Mouse (Mus musculus) intestine, embryonic 14.5 days (tissue): ENCODE measurements around the gene Nphp4. TPM values are rescaled to one million over a fixed set of nuclear protein-coding genes. Genes with fewer than 3 reads are reported as not detected.
"Not testable (repeated sequence)": the region's sequence is repeated elsewhere in the genome, so short reads cannot be mapped to it uniquely, and the experiment has no call there.

Experiments
- ATAC-seq: fragments of 200-750 bp; cut with Nextera tagmentation; replicated peaks from 2 replicates; pipeline ENCODE4 v1.8.0; 2017; ENCODE audit warnings: low read depth, moderate number of reproducible peaks, moderate TSS enrichment, moderate library complexity; ENCODE audit not compliant: low FRiP score, low TSS enrichment
- DNase-seq: peaks from one replicate; pipeline ENCODE4 v3.0.0-alpha.2; 2018; ENCODE audit warnings: low spot score
- H3K27ac ChIP-seq: fragments of 300-500 bp; sonication (generic); 2 replicates; pipeline ENCODE4 v1.5.1; 2014; ENCODE audit warnings: low read depth, mild to moderate bottlenecking, control low read depth
- H3K27me3 ChIP-seq: fragments of 300-500 bp; sonication (generic); replicated peaks from 2 replicates; pipeline ENCODE4 v1.6.1; 2014; ENCODE audit warnings: low read length, control low read depth; ENCODE audit not compliant: control insufficient read depth, insufficient read depth
- H3K36me3 ChIP-seq: fragments of 300-500 bp; sonication (generic); 2 replicates; pipeline ENCODE4 v1.6.1; 2014; ENCODE audit warnings: low read length, control low read depth; ENCODE audit not compliant: control insufficient read depth, insufficient read depth
- H3K4me1 ChIP-seq: fragments of 300-500 bp; sonication (generic); replicated peaks from 2 replicates; pipeline ENCODE4 v1.6.1; 2014; ENCODE audit warnings: low read length, control low read depth, mixed read lengths; ENCODE audit not compliant: control insufficient read depth, insufficient read depth
- H3K4me2 ChIP-seq: fragments of 300-500 bp; sonication (generic); 2 replicates; pipeline ENCODE4 v1.6.1; 2014; ENCODE audit warnings: low read length
- H3K4me3 ChIP-seq: fragments of 300-500 bp; sonication (generic); 2 replicates; pipeline ENCODE4 v1.5.1; 2014; ENCODE audit warnings: low read depth, low read length, control low read depth, mixed read lengths
- H3K9ac ChIP-seq: fragments of 300-500 bp; sonication (generic); 2 replicates; pipeline ENCODE4 v1.6.1; 2014; ENCODE audit warnings: mild to moderate bottlenecking, low read length
- H3K9me3 ChIP-seq: fragments of 300-500 bp; sonication (generic); 2 replicates; pipeline ENCODE4 v1.6.1; 2016; ENCODE audit warnings: low read length, control low read depth; ENCODE audit not compliant: control insufficient read depth
- WGBS: fragments of 180-500 bp; shearing (Covaris S2); extraction: QIAGEN DNeasy Blood & Tissue Kit; methylation state at CpG from one replicate; pipeline ENCODE4 v1.1.7; 2014; 5-methylcytosine and 5-hydroxymethylcytosine counted together
- polyA plus RNA-seq: library from polyadenylated mRNA; unstranded; fragments of >200 nt; fragmentation: Nextera tagmentation; extraction: Ambion mirVana; gene quantifications from 2 replicates; pipeline ENCODE4 v1.2.1, GENCODE M21; 2014

The Nphp4 gene
- polyA plus RNA-seq, 1 experiment from 2014 or later, result 2.7 TPM

DNA sequence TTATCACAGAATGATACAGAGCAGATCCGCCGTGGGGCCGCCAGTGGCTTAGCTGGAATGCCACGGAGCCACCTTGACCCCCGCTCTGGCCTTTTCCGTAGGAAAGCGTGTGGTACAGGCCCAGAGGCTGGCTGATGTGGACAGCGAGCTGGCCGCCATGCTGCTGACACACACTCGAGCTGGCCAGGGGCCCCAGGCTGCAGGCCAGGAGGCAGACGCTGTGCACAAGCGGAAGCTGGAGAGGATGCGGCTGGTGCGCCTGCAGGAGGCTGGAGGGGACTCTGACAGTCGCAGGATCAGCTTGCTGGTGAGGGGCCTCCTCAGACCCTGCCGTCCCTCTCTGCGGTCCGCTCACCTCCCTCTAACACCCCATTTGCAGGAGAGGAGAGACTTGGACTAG, 77.9 kb downstream of the Nphp4 start:
- H3K9ac ChIP-seq, result no peak overlapping the region
- no peaks in the 10 kb centered on the region for H3K36me3 ChIP-seq
- no peak for ATAC-seq
- H3K4me3 ChIP-seq, result no peak overlapping the region
- no peaks in the 10 kb centered on the region for H3K27me3 ChIP-seq
- peaks cover 7% of the 10 kb centered on the region; the same call in 1 of the 2 replicates for H3K4me1 ChIP-seq
- no peaks in the 10 kb centered on the region for H3K9me3 ChIP-seq
- 52% methylated on average over 18 of the region's 18 CpGs for WGBS
- no peak overlapping the region for H3K4me2 ChIP-seq
- DNase-seq, result no peak
- no peak overlapping the region for H3K27ac ChIP-seq

GRCm38 (mm10) chr4:152555806-152556205, 79.3 kb downstream of the Nphp4 start:
- 69% methylated on average over 3 of the region's 3 CpGs for WGBS
- H3K9me3 ChIP-seq, DNase-seq, ATAC-seq, H3K4me3 ChIP-seq, H3K27me3 ChIP-seq, H3K4me2 ChIP-seq, H3K36me3 ChIP-seq, H3K27ac ChIP-seq, H3K9ac ChIP-seq, H3K4me1 ChIP-seq: not testable (repeated sequence)

DNA sequence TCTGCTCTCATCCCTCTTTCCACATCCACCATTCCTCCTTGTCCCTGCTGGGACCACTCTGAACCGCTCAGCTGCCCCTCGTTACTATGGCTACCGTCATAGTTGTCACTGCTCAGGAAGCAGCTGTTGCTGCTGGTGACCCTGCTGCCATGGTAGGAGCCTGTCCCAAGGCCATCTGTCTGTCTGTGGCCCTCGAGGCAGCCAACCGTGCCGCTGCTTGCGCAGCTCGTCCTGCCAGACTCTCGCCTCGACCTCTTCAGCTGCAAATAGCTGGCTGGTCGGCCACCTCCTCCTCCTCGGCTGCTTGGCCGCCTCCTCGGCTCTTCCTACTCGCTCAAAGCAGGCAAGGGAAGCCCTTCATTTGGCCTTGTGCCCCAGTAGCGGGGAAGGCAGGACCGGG, 81.7 kb downstream of the Nphp4 start:
- no peak overlapping the region for H3K4me2 ChIP-seq
- WGBS, result 39% methylated on average over 17 of the region's 17 CpGs

GRCm38 (mm10) chr4:152568006-152568405, 91.5 kb downstream of the Nphp4 start:
- Histone ChIP-seq H3K4me1 (no peaks in the 10 kb centered on the region), H3K27me3 (no peaks in the 10 kb centered on the region), H3K4me3 (no peak overlapping the region), H3K36me3 (no peaks in the 10 kb centered on the region), H3K27ac (no peak overlapping the region), H3K9ac (no peak overlapping the region), H3K4me2 (no peak overlapping the region), H3K9me3 (no peaks in the 10 kb centered on the region)
- 77% methylated on average over 4 of the region's 4 CpGs for WGBS
- DNase-seq (no peak), ATAC-seq (no peak)

More for the DNA sequence above, 81.7 kb downstream of the Nphp4 start:
- Histone ChIP-seq H3K27ac (no peak overlapping the region), H3K9me3 (no peaks in the 10 kb centered on the region), H3K27me3 (no peaks in the 10 kb centered on the region), H3K4me3 (no peak overlapping the region), H3K4me1 (peaks cover 7% of the 10 kb centered on the region; the same call in 1 of the 2 replicates), H3K9ac (no peak overlapping the region), H3K36me3 (no peaks in the 10 kb centered on the region)
- ATAC-seq (no peak), DNase-seq (no peak)

GRCm38 (mm10) chr4:152568662-152569395, 92.3 kb downstream of the Nphp4 start:
- H3K27me3 ChIP-seq, result no peaks in the 10 kb centered on the region
- WGBS, result 30% methylated on average over 23 of the region's 23 CpGs
- DNase-seq (no peak), ATAC-seq (no peak)
- H3K4me3 ChIP-seq, result no peak overlapping the region
- no peaks in the 10 kb centered on the region for H3K9me3 ChIP-seq
- no peak overlapping the region for H3K9ac ChIP-seq
- peak overlapping the region; percentile 13; the same call in 1 of the 2 replicates for H3K4me2 ChIP-seq
- no peaks in the 10 kb centered on the region for H3K4me1 ChIP-seq
- no peaks in the 10 kb centered on the region for H3K36me3 ChIP-seq
- H3K27ac ChIP-seq, result no peak overlapping the region

- Histone ChIP-seq H3K27me3 (no peaks in the 10 kb centered on the region), H3K4me3 (no peak overlapping the region), H3K36me3 (no peaks in the 10 kb centered on the region), H3K4me1 (no peaks in the 10 kb centered on the region), H3K4me2 (no peak overlapping the region), H3K9me3 (no peaks in the 10 kb centered on the region), H3K9ac (no peak overlapping the region), H3K27ac (no peak overlapping the region)
- no peak for DNase-seq
- WGBS, result 66% methylated on average over 12 of the region's 12 CpGs
- no peak; the same call in 1 of the 2 replicates for ATAC-seq
These were observed 97.8 kb downstream of the Nphp4 start for GRCm38 (mm10) chr4:152574266-152574665.

GRCm38 (mm10) chr4:152576826-152577225, 100.3 kb downstream of the Nphp4 start:
- Histone ChIP-seq H3K4me2 (no peak overlapping the region), H3K9ac (no peak overlapping the region), H3K9me3 (no peaks in the 10 kb centered on the region), H3K4me1 (no peaks in the 10 kb centered on the region), H3K27me3 (no peaks in the 10 kb centered on the region), H3K27ac (no peak overlapping the region), H3K4me3 (no peak overlapping the region), H3K36me3 (no peaks in the 10 kb centered on the region)
- ATAC-seq, result no peak
- 75% methylated on average over 4 of the region's 4 CpGs for WGBS
- no peak for DNase-seq

- DNase-seq (no peak), ATAC-seq (no peak)
- Histone ChIP-seq H3K36me3 (no peaks in the 10 kb centered on the region), H3K9ac (no peak overlapping the region), H3K27me3 (no peaks in the 10 kb centered on the region), H3K27ac (no peak overlapping the region), H3K4me1 (no peaks in the 10 kb centered on the region), H3K4me3 (no peak overlapping the region), H3K4me2 (no peak overlapping the region), H3K9me3 (no peaks in the 10 kb centered on the region)
- WGBS, result 81% methylated on average over 4 of the region's 4 CpGs
These were observed 103.5 kb downstream of the Nphp4 start for GRCm38 (mm10) chr4:152579956-152580355.

GRCm38 (mm10) chr4:152582206-152582605, 105.7 kb downstream of the Nphp4 start:
- no peaks in the 10 kb centered on the region for H3K9me3 ChIP-seq
- H3K4me1 ChIP-seq, result no peaks in the 10 kb centered on the region
- ATAC-seq, result no peak
- H3K9ac ChIP-seq, result no peak overlapping the region
- H3K27me3 ChIP-seq, result no peaks in the 10 kb centered on the region
- 31% methylated on average over 6 of the region's 6 CpGs for WGBS
- no peak overlapping the region for H3K4me3 ChIP-seq
- DNase-seq, result no peak
- no peaks in the 10 kb centered on the region for H3K36me3 ChIP-seq
- H3K27ac ChIP-seq, result no peak overlapping the region
- H3K4me2 ChIP-seq, result no peak overlapping the region
